19 mouse cellular contexts compared by ENCODE assay signal in the genomic region with DNA sequence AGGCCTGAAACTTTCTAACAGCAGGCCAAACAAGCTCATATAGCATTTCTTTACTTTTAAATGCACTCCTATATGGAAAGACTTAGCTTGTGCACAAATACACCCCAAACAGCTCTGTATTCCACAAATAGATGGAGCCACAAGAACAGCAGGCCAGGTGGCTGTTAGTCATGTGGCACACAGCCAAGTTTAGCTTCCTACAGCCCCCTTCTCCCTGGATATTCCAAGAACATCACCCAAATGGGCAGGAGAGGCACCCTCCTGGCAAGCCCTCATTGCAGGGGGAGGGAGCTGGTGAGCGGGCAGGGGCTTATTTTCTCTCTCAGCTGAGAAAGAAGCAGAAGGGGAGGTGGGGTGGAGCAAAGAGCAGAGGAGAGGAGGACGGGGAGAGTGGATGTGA. TPM values are rescaled to one million over a fixed set of nuclear protein-coding genes. Genes with fewer than 3 reads are reported as not detected.
DNase-seq lines count a peak whose midpoint lies in the region; ATAC-seq and TF ChIP-seq lines count a peak whose summit lies in the region.
"Had no signal": no experiment of that assay in that cellular context is flagged by ENCODE, and none has a peak within 500 bp of the region (broad histone marks: within the 10 kb centered on the region; RNA-seq: fewer than 3 reads in every experiment).

No protein-coding gene starts in this region.

- no peak overlapping the region for H3K9ac ChIP-seq in limb, embryonic 14.5 days (ENCODE audit: low read depth, low read length, severe bottlenecking)
- H3K9ac ChIP-seq: forebrain, embryonic 15.5 days; hindbrain, embryonic 15.5 days; lung, embryonic 15.5 days; midbrain, embryonic 13.5 days had no signal

- ATAC-seq in limb, embryonic 14.5 days (ENCODE audit: low FRiP score, low read depth) = no peak
- no peak for ATAC-seq in erythroid progenitor cell, adult 5-6 weeks (replicated peaks; ENCODE audit: low FRiP score, poor library complexity, severe bottlenecking)
- ATAC-seq in cerebellum, adult (ENCODE audit: insufficient number of reproducible peaks, low FRiP score, low TSS enrichment) = no peak
- ATAC-seq: forebrain, embryonic 15.5 days; midbrain, embryonic 13.5 days had no signal

- no peaks in the 10 kb centered on the region for H3K36me3 ChIP-seq in limb, embryonic 14.5 days (ENCODE audit: control insufficient read depth, insufficient read depth, low read length)
- no peaks in the 10 kb centered on the region for H3K36me3 ChIP-seq in limb, embryonic 10.5 days
- H3K36me3 ChIP-seq: embryonic facial prominence, embryonic 10.5 days; forebrain, embryonic 15.5 days; hindbrain, embryonic 15.5 days; lung, embryonic 15.5 days; midbrain, embryonic 13.5 days had no signal

- TF ChIP-seq POLR2A in limb, embryonic 14.5 days (IDR thresholded peaks at IDR 0.05; ENCODE audit: borderline replicate concordance, extremely low read depth, insufficient read depth, insufficient read length) = no peak

- no peaks in the 10 kb centered on the region for H3K9me3 ChIP-seq in limb, embryonic 14.5 days (ENCODE audit: control insufficient read depth, low read length)
- H3K9me3 ChIP-seq in limb, embryonic 10.5 days (replicated peaks) = no peaks in the 10 kb centered on the region
- H3K9me3 ChIP-seq: forebrain, embryonic 15.5 days; hindbrain, embryonic 15.5 days; lung, embryonic 15.5 days; midbrain, embryonic 13.5 days had no signal

- no peak overlapping the region for H3K4me2 ChIP-seq in limb, embryonic 14.5 days (replicated peaks; ENCODE audit: low read depth, low read length, severe bottlenecking)
- H3K4me2 ChIP-seq: forebrain, embryonic 15.5 days; hindbrain, embryonic 15.5 days; liver, embryonic 11.5 days; lung, embryonic 15.5 days; midbrain, embryonic 13.5 days had no signal

- DNase-seq in limb, embryonic 14.5 days (ENCODE audit: low spot score) = peak; percentile 17
- DNase-seq in limb, embryonic 10.5 days (ENCODE audit: low spot score) = no peak
- DNase-seq in frontal cortex, adult 2 months (ENCODE audit: extremely low spot score in 1 of 2, low spot score in 1 of 2) = peak; percentile 30 to 72
- peak; percentile 40 to 83 for DNase-seq in left cerebral cortex, postnatal 25 days (ENCODE audit: low spot score in 2 of 2)
- DNase-seq in right cerebral cortex, postnatal 36 days (ENCODE audit: low spot score in 2 of 2) = peak; percentile 54 to 61
- no peak for DNase-seq in urinary bladder, adult 18-20 months (ENCODE audit: low spot score in 2 of 2)
- DNase-seq: adrenal gland, adult 2 months; cerebellum, adult 11-12 months; kidney, adult 11 months; kidney, postnatal 10 days; retina, postnatal 1 day had no signal

- H3K27ac ChIP-seq in limb, embryonic 14.5 days (replicated peaks; ENCODE audit: low read depth, low read length) = no peak overlapping the region
- no peak overlapping the region for H3K27ac ChIP-seq in limb, embryonic 10.5 days
- H3K27ac ChIP-seq: embryonic facial prominence, embryonic 10.5 days; forebrain, embryonic 15.5 days; hindbrain, embryonic 15.5 days; lung, embryonic 15.5 days; midbrain, embryonic 13.5 days had no signal

- no peaks in the 10 kb centered on the region for H3K4me1 ChIP-seq in limb, embryonic 14.5 days (ENCODE audit: control insufficient read depth, insufficient read depth, low read length)
- no peaks in the 10 kb centered on the region for H3K4me1 ChIP-seq in limb, embryonic 10.5 days
- H3K4me1 ChIP-seq: embryonic facial prominence, embryonic 10.5 days; forebrain, embryonic 15.5 days; hindbrain, embryonic 15.5 days; lung, embryonic 15.5 days had no signal

- intact Hi-C loops in left cerebral cortex, postnatal 25 days (cut with DNase I) = no loop called here

- H3K27me3 ChIP-seq in limb, embryonic 14.5 days (ENCODE audit: control insufficient read depth, insufficient read depth, low read length) = no peaks in the 10 kb centered on the region
- H3K27me3 ChIP-seq in limb, embryonic 10.5 days (ENCODE audit: low read depth, poor library complexity, severe bottlenecking) = no peaks in the 10 kb centered on the region
- H3K27me3 ChIP-seq: forebrain, embryonic 15.5 days; hindbrain, embryonic 15.5 days; lung, embryonic 15.5 days; midbrain, embryonic 13.5 days had no signal

- H3K4me3 ChIP-seq in limb, embryonic 14.5 days (replicated peaks; ENCODE audit: low read length) = no peak overlapping the region
- no peak overlapping the region for H3K4me3 ChIP-seq in limb, embryonic 10.5 days
- H3K4me3 ChIP-seq: embryonic facial prominence, embryonic 10.5 days; forebrain, embryonic 15.5 days; hindbrain, embryonic 15.5 days; lung, embryonic 15.5 days; midbrain, embryonic 13.5 days had no signal

- WGBS in limb, embryonic 14.5 days = 44% methylated on average over 2 of the region's 2 CpGs
- WGBS in limb, embryonic 10.5 days = 68% methylated on average over 2 of the region's 2 CpGs

RNA-seq across cellular contexts. Expression of a gene that starts 48.0 kb away (rescaled TPM):
- 27.5 and 30.6 TPM in 2 replicates for polyA plus RNA-seq in limb, embryonic 14.5 days (2012; rRNA removed)
- 32.2 and 32.6 TPM in 2 replicates for polyA plus RNA-seq in limb, embryonic 14.5 days (2014; fragmentation: Nextera tagmentation; extraction: Ambion mirVana)
- polyA plus RNA-seq in limb, embryonic 10.5 days (2016; fragmentation: Nextera tagmentation; extraction: Ambion mirVana) = 16.5 and 18.7 TPM in 2 replicates
- polyA plus RNA-seq in frontal cortex, adult 2 months (2012; rRNA removed) = 31.7 and 32.8 TPM in 2 replicates
- 10 to 100 TPM; 24.3 to 27.7 TPM for total RNA-seq in left cerebral cortex, postnatal 25 days (2021)
- 9.7 and 16.8 TPM in 2 replicates for total RNA-seq in erythroid progenitor cell, adult 5-6 weeks (2015; ENCODE audit: low replicate concordance)
- 1.8 and 4.0 TPM in 2 replicates for total RNA-seq in erythroid progenitor cell, adult 5-6 weeks (2017; ENCODE audit: low replicate concordance)

RNA-seq across cellular contexts. Expression of a gene that starts 48.2 kb away (rescaled TPM):
- polyA plus RNA-seq in limb, embryonic 14.5 days (2012; rRNA removed) = 8.4 and 10.2 TPM in 2 replicates
- polyA plus RNA-seq in limb, embryonic 14.5 days (2014; fragmentation: Nextera tagmentation; extraction: Ambion mirVana) = 4.8 and 5.3 TPM in 2 replicates
- polyA plus RNA-seq in limb, embryonic 10.5 days (2016; fragmentation: Nextera tagmentation; extraction: Ambion mirVana) = 5.3 and 6.6 TPM in 2 replicates
- polyA plus RNA-seq in frontal cortex, adult 2 months (2012; rRNA removed) = 7.7 and 8.1 TPM in 2 replicates
- 1 to 10 TPM; 7.6 to 8.9 TPM for total RNA-seq in left cerebral cortex, postnatal 25 days (2021)
- 1.1 TPM in 1 of 2 replicates, not detected in the other for total RNA-seq in erythroid progenitor cell, adult 5-6 weeks (2015; ENCODE audit: low replicate concordance)
- 1.2 TPM in 1 of 2 replicates, not detected in the other for total RNA-seq in erythroid progenitor cell, adult 5-6 weeks (2017; ENCODE audit: low replicate concordance)

Comparison
In these comparisons a context has a peak if more than half of its experiments do, and no peak if none do; other contexts are left out.
1. DNase-seq: peak in limb, embryonic 14.5 days (single experiment), frontal cortex, adult 2 months (2 of 2), left cerebral cortex, postnatal 25 days (2 of 2) and right cerebral cortex, postnatal 36 days (2 of 2); none in limb, embryonic 10.5 days (single experiment) and urinary bladder, adult 18-20 months (0 of 2).